Mouse (Mus musculus) lung, postnatal 14 days (tissue): ENCODE results near the gene Mre11a.
A peak's percentile ranks its signal among the peaks of the same experiment; 100 is the strongest.

Experiments used
- DNase-seq: peaks from one replicate; pipeline ENCODE4 v3.0.0; 2021

The Mre11a gene

GRCm38 (mm10) chr9:14827875-14828274 lies 43.4 kb downstream of the Mre11a start:
- no peak for DNase-seq

DNA sequence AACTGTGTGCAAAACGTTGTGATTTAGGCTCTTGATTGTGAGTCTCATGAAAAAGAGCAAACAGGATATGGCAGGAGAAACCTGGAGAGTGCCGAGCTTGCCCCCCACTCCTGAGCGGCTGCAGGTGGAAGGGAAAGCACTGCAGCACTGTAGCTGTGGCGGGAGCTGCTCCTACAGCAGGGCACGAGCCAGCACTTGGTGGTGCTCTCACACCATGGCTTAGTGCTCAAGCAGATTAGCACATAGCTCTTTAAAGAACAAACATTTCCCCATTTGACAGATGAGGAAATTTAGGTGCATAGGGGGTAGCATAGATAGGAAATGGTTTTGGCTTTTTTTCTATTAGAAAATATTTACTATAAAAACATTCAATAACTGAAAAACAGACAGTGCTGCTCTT lies 47.6 kb downstream of the Mre11a start:
- DNase-seq = no peak

DNA sequence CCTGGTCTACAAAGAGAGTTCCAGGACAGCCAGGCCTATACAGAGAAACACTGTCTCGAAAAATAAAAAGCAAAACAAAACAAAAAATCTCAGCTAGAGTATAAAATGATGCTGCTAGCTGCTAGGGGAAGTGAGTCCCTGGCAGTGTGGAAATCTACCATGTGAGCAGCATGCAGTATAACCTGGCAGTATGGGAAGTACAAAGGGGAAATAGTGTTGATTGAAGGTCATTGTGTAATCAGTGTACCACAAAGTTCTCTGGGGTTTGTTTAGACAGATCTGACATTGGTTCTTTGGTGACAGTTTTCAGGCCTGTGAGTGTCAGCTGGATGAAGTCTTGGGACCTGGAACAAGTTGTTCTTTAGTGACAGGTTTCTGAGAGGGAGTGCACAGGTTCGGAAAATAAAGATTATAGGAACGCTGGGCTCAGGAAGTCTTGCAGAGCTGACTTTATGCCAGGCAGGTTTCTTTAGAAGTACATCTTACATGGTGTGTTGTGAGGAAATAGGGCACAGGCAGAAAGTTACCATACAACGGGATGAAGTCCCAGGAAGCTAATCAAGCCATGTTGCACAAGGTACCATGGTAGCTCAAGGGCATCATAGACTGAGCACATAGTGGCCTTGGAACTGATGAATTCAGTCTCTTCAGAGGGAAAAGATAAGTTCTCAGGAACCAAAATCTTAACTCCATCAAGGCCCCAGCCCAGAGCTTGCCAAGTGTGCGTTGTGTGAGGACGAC lies 51.1 kb downstream of the Mre11a start:
- no peak for DNase-seq

GRCm38 (mm10) chr9:14839527-14839926 lies 55.1 kb downstream of the Mre11a start:
- DNase-seq = no peak

GRCm38 (mm10) chr9:14839970-14840369 lies 55.5 kb downstream of the Mre11a start:
- DNase-seq = no peak

DNA sequence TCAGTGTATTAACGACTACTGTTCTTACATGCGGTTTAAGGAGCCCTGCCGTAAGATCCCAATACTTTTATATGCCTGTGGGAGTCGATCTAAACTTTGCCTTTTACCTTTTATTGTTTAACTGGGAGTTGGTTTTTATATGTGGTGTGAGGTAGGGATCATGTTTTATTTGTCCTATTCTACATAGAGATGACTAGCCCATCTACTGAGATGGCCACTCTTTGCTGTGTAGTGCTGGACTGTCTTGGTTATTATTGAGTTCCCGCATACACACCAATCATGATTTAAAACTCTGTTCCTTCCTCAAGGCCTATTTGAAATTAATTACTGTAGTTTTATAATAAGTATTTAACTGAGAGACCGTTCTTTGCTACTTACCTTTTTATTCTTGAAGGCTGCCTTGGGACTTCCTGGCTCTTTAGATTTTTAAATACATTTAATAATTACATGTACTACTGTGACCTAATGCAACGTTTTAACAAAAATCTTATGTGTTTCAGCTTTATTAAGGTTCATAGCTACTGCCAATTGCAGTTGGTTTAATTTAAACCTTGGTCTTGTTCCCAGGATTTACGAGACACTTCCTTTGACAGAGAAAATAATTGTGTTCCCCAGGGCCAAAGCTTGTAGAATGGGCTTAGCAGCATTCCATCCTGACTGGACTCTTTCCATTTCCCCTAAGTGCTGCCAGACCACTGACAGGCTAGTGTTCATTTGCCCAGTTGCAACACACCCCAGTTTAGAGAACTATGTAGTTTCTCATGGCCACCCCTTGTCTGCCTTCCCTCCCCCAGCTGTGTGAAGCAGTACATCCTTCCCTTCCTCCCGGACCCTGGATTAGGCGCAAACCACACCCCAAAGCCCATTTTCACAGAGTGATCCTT lies 57.7 kb downstream of the Mre11a start:
- peak; percentile 57 for DNase-seq

- DNase-seq = no peak
These were observed 58.9 kb downstream of the Mre11a start for GRCm38 (mm10) chr9:14843311-14843857.

DNA sequence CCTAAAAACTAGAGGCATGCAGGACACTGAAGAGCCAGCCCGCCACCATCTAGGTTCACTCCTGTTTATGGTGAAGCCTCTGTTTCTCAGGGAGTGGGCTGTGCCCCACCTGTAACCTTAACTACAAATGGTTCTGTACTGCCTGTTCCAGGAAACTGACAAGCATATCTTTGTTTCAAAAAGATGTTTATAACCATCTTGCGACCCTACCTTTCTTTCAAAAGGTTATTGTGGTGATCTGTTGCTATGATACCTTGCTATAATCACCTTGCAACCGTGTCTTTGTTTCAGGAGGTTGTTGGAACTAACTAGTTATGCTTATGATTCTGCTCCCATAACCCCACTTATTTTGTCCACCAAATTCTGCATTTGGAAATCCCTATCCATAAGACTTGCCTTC lies 59.4 kb downstream of the Mre11a start:
- DNase-seq = no peak

- DNase-seq = no peak
These were observed 62.0 kb downstream of the Mre11a start for GRCm38 (mm10) chr9:14846428-14846827.

GRCm38 (mm10) chr9:14848267-14848935 lies 63.9 kb downstream of the Mre11a start:
- DNase-seq = no peak

DNA sequence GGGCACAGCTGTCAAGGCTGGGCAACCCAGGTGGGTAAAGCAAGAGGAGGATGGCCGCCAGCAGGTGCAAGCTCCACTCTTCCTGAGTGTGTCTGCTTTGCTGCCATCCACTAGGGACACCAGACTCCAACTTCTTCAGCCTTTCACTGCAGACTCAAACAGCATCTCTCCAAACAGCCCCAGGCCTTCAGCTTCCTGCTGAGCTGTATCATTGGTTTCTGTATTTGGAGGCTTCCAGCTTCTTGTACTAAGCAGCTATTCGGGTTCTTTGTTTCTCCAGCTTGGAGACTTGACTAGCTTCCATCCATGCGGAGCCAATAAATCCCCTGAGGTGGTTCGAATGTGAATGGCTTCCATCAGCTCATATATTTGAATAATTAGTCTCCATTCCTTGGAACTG lies 70.1 kb downstream of the Mre11a start:
- DNase-seq = no peak

- no peak for DNase-seq
These were observed 72.6 kb downstream of the Mre11a start for GRCm38 (mm10) chr9:14856922-14857654.

DNA sequence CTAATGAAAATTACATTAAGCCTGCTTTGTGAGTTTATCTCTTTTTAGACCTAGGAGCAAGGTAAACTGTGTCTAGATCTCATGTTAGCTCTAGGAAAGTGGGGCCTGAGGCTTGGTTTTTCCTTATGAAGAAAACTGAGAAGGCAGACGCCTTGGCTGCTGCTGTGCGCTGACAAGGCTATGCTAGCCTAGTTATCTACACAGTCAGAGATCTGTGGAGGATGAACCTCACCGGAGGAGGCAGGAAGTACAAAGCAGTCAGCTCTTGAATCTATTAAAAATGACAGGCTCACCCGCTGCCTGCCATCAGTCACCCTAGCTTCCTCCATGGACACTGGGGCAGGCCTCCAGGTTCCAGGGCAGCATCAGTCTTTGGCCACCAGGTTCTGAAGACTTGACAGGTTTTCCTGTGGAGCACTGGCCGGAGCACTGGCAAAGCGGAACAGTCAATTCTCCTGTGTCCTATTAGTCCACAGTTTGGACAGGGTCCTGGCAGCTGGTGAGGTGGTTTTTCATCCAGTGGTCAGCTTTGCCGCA lies 73.8 kb downstream of the Mre11a start:
- DNase-seq = no peak

GRCm38 (mm10) chr9:14858782-14859181 lies 74.3 kb downstream of the Mre11a start:
- no peak for DNase-seq

DNA sequence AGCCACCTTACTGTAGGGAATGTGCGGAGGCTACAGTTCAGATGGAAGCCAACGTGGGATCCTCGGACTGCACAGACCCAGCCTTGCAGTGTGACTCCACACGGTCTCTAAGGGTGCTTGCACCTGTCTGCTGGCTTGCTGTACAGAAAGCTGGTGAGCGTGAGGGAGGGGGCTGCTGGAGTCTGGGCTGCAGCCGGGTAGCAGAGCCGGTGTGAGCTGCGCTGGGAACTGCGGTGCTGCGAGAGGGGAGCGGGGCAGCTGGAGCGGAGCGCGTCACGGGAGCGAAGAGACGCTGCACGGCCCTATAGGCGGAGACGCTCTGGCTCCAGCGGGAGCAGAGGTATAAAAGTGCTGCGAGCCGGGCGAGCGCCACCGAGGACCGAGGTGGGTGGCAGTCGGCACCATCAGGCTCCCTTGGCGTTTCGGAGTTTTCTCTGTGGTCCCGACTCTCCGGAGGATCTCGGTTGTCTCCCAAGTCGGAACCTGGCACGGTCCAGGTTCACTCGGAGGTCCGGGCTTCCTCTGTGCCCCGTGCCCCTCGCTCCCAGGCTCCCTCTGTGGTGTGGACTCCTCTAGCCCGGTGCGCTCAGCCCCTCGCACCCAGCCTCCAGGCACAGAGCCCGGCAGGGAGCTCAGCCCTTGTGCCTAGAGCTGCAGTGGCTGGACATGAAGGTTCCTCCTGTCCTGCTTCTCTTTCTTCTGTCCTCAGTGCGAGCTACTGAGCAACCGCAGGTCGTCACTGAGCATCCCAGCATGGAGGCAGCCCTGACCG lies 75.6 kb downstream of the Mre11a start, which contains the start of gene Gpr83:
Gene Gpr83, plus strand, starts transcription at position 343 of the 772 bp plus-strand sequence.
- DNase-seq = no peak

DNA sequence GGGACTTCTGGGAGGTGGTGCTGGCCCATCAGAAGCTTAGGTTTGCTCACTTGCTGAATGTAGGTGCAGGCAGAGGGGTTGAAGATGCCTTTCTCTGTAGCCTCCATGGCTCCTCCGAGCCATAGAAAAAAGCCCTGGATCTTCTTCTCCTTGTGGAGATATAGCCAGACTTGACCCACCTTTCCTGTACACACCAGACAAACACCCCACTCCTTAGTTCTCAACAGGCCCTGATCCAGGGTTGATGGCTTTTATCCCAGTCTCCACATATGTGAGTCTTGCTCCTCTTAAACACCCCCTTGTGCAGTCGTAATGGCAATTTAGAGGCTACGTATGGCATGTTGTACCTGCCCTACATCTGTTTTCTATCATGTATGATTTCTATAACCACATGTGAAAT lies 78.7 kb downstream of the Mre11a start:
- no peak for DNase-seq

- no peak for DNase-seq
These were observed 80.3 kb downstream of the Mre11a start for GRCm38 (mm10) chr9:14864726-14865125.

DNA sequence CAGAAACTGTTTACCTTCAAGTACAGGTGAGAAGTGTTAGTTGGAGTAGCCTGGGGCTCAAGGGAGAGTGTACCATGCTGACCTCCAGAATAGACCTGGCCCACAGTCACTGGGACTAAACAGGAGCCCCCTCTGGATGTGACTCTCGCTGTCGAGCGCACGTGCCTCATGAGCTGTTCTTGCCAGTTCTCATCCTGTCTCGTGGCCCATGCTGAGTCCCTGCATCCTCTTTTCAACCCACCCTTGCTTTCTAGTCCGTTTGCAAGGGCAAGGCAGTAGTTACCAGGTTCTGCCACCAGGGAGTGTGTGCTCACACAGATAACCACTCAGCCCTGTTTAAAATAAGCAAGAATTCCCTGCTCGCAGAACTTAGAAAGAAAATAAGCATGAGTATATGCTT lies 82.5 kb downstream of the Mre11a start:
- DNase-seq = peak; percentile 67

DNA sequence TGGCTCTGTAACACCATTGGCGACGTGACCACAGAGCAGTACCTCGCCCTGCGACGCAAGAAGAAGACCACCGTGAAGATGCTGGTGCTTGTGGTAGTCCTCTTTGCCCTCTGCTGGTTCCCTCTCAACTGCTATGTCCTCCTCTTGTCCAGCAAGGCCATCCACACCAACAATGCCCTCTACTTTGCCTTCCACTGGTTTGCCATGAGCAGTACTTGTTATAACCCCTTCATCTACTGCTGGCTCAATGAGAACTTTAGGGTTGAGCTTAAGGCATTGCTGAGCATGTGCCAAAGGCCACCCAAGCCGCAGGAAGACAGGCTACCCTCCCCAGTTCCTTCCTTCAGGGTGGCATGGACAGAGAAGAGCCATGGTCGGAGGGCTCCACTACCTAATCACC lies 83.9 kb downstream of the Mre11a start:
- no peak for DNase-seq

GRCm38 (mm10) chr9:14870377-14870776 lies 85.9 kb downstream of the Mre11a start:
- no peak for DNase-seq

DNA sequence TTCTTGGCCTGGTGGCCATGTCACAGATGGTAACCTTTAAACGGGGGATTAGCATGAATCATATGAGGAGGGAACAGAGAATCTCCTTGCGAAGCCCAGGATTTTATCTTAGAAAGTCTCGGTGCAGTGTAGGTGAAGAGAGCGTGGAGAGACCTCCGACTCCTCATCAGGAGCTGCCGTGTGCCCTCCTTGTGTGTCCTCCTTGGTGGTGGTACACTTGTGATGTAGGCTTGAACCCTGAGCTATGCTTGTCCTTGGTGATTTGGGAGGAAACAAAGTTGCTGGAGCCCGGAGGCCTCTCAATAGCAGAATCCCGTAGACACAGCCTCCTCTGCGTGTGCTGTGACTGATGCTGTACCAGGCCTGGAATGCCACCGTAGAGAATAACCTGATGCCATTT lies 86.3 kb downstream of the Mre11a start:
- no peak for DNase-seq
